ENCODE assay signal across 20 mouse cellular contexts in the genomic region with DNA sequence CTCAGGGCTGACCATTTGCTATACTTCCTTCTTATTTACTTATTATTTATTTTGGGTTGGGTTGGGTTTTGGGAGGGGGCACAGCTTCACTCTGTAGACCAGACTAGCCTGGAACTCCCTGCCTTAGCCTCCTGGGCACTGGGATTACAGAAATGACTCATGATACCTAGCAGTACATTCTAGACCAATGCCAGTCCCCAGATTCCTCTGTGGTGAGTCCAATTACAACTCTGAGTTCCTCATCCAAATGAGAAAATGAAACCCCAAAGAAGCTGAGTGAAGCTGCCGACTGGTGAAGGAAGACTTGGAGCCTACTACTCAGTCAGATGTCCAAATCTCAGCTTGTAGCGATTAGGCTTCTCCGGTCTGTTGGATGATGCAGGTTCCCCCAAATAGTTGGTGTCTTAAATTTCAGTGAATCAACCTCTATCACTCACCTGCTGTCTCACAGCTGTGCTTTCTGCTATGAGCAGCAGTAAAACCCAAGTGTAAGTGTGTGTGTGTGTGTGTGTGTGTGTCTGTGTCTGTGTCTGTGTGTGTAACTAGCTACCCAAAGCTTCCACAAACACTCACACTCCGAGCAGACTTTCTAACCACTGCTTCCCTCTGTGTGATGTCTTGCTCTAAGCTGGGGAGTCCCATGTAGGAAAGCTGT.
DNase-seq lines count a peak whose midpoint lies in the region; ATAC-seq and TF ChIP-seq lines count a peak whose summit lies in the region.
"Had no signal": no experiment of that assay in that cellular context is flagged by ENCODE, and none has a peak within 500 bp of the region (broad histone marks: within the 10 kb centered on the region; RNA-seq: fewer than 3 reads in every experiment).

No protein-coding gene starts in this region.

- no peak for TF ChIP-seq CTCF in gastrocnemius, adult 2 months (IDR thresholded peaks at IDR 0.05)

- peak overlapping the region; percentile 28; the same call in 1 of the 2 replicates for H3K27ac ChIP-seq in gastrocnemius, adult 2 months
- H3K27ac ChIP-seq: embryonic facial prominence, embryonic 12.5 days; hindbrain, embryonic 15.5 days; kidney, postnatal 0 days; layer of hippocampus, adult 2 months; liver, embryonic 15.5 days; midbrain, embryonic 12.5 days had no signal

- intact Hi-C loops in gastrocnemius, adult 2 months (cut with DNase I), result no loop called here

- H3K4me3 ChIP-seq in gastrocnemius, adult 2 months, result no peak overlapping the region
- H3K4me3 ChIP-seq: embryonic facial prominence, embryonic 12.5 days; hindbrain, embryonic 15.5 days; layer of hippocampus, adult 2 months; liver, embryonic 15.5 days; midbrain, embryonic 12.5 days had no signal

- DNase-seq in gastrocnemius, adult 2 months, result peak; percentile 44
- no peak for DNase-seq in gastrocnemius, adult 8-10 months (ENCODE audit: low spot score in 2 of 2)
- DNase-seq in 3T3-L1 (ENCODE audit: low read depth, low spot score) (peak; percentile 82), NIH3T3 (ENCODE audit: low read depth) (peak; percentile 72), MN1 (ENCODE audit: low spot score) (no peak)
- DNase-seq in thymus, adult 18-20 months, result no peak
- DNase-seq in urinary bladder, postnatal 4 days (ENCODE audit: low spot score in 2 of 2), result no peak
- DNase-seq: cerebellum, adult 2 months; lung, postnatal 10 days; thymus, adult 2 months had no signal

- ATAC-seq in megakaryocyte, adult 5-6 weeks (ENCODE audit: poor library complexity, severe bottlenecking), result peak; percentile 57
- ATAC-seq: CD4-positive, CD25-positive, alpha-beta regulatory T cell, adult 4 months; forebrain, embryonic 16.5 days; intestine, embryonic 16.5 days had no signal

Comparison
In these comparisons a context has a peak if more than half of its experiments do, and no peak if none do; other contexts are left out.
1. DNase-seq: peak in gastrocnemius, adult 2 months (single experiment), 3T3-L1 (single experiment) and NIH3T3 (single experiment); none in gastrocnemius, adult 8-10 months (0 of 2), thymus, adult 18-20 months (0 of 2), MN1 (single experiment) and urinary bladder, postnatal 4 days (0 of 2).